Mouse (Mus musculus) midbrain, postnatal 0 days (tissue): ENCODE measurements at regions not wholly inside any gene's neighbourhood (a gene's known extent, or its start where the extent isn't known, plus 50 kb on each side); places are given as distances from the start of the nearest gene placed in this dataset.

Source experiments
- ATAC-seq: fragments of 200-750 bp; cut with Nextera tagmentation; 2 replicates; pipeline ENCODE4 v1.8.0; 2017; ENCODE audit warnings: moderate number of reproducible peaks, mild to moderate bottlenecking, moderate TSS enrichment, moderate library complexity; ENCODE audit not compliant: low FRiP score
- DNase-seq: peaks from one replicate; pipeline ENCODE4 v3.0.0-alpha.2; 2015; ENCODE audit warnings: low spot score
- H3K27ac ChIP-seq: fragments of 300-500 bp; sonication (generic); 2 replicates; pipeline ENCODE4 v1.5.1; 2014; ENCODE audit warnings: low read depth, mild to moderate bottlenecking, low read length, mixed read lengths
- H3K27me3 ChIP-seq: fragments of 300-500 bp; sonication (generic); 2 replicates; pipeline ENCODE4 v1.6.1; 2014; ENCODE audit warnings: low read length, control low read depth, mixed read lengths; ENCODE audit not compliant: insufficient read depth
- H3K36me3 ChIP-seq: fragments of 300-500 bp; sonication (generic); 2 replicates; pipeline ENCODE4 v1.6.1; 2014; ENCODE audit warnings: low read length, control low read depth, mixed read lengths; ENCODE audit not compliant: insufficient read depth
- H3K4me1 ChIP-seq: fragments of 300-500 bp; sonication (generic); 2 replicates; pipeline ENCODE4 v1.6.1; 2014; ENCODE audit warnings: mild to moderate bottlenecking, control low read depth, antibody characterized with exemption, low read length, mixed read lengths; ENCODE audit not compliant: insufficient read depth
- H3K4me2 ChIP-seq: fragments of 300-500 bp; sonication (generic); 2 replicates; pipeline ENCODE4 v1.6.1; 2014; ENCODE audit warnings: low read depth, mild to moderate bottlenecking, low read length, mixed read lengths; ENCODE audit not compliant: poor library complexity, severe bottlenecking
- H3K4me3 ChIP-seq: fragments of 300-500 bp; sonication (generic); 2 replicates; pipeline ENCODE4 v1.5.1; 2014; ENCODE audit warnings: low read depth, mild to moderate bottlenecking, low read length, moderate library complexity
- H3K9ac ChIP-seq: fragments of 300-500 bp; sonication (generic); replicated peaks from 2 replicates; pipeline ENCODE4 v1.6.1; 2014; ENCODE audit warnings: mild to moderate bottlenecking, low read length, moderate library complexity, mixed read lengths; ENCODE audit not compliant: poor library complexity, severe bottlenecking
- H3K9me3 ChIP-seq: fragments of 300-500 bp; sonication (generic); 2 replicates; pipeline ENCODE4 v1.6.1; 2016; ENCODE audit warnings: low read length, control low read depth
- CTCF ChIP-seq: IDR thresholded peaks from 2 replicates; pipeline ENCODE4 v1.5.1; 2016; ENCODE audit warnings: antibody characterized with exemption, mild to moderate bottlenecking
- WGBS: fragments of 180-500 bp; shearing (Covaris S2); extraction: QIAGEN DNeasy Blood & Tissue Kit; methylation state at CpG from one replicate; pipeline ENCODE4 v1.1.7; 2014; 5-methylcytosine and 5-hydroxymethylcytosine counted together

GRCm38 (mm10) chr1:89279382-89279781 is 175.2 kb upstream of the Agap1 start:
- H3K4me2 ChIP-seq = no peak overlapping the region
- H3K27me3 ChIP-seq = no peaks in the 10 kb centered on the region
- H3K9ac ChIP-seq = no peak overlapping the region
- H3K9me3 ChIP-seq = no peaks in the 10 kb centered on the region
- WGBS = 85% methylated on average over 5 of the region's 5 CpGs
- H3K27ac ChIP-seq = no peak overlapping the region
- H3K36me3 ChIP-seq = no peaks in the 10 kb centered on the region
- no peak for ATAC-seq
- no peak for TF ChIP-seq CTCF
- H3K4me3 ChIP-seq = no peak overlapping the region
- no peak for DNase-seq
- H3K4me1 ChIP-seq = no peaks in the 10 kb centered on the region

GRCm38 (mm10) chr1:89281107-89281655 is 173.4 kb upstream of the Agap1 start:
- DNase-seq = no peak
- Histone ChIP-seq H3K9me3 (no peaks in the 10 kb centered on the region), H3K4me2 (no peak overlapping the region), H3K4me3 (no peak overlapping the region), H3K4me1 (no peaks in the 10 kb centered on the region), H3K9ac (no peak overlapping the region), H3K36me3 (no peaks in the 10 kb centered on the region), H3K27ac (no peak overlapping the region), H3K27me3 (no peaks in the 10 kb centered on the region)
- ATAC-seq = no peak
- 72% methylated on average over 1 of the region's 1 CpGs for WGBS
- TF ChIP-seq CTCF = no peak

GRCm38 (mm10) chr1:89285041-89285440 is 169.6 kb upstream of the Agap1 start:
- DNase-seq = no peak
- Histone ChIP-seq H3K27me3 (no peaks in the 10 kb centered on the region), H3K4me1 (no peaks in the 10 kb centered on the region), H3K4me3 (no peak overlapping the region), H3K36me3 (no peaks in the 10 kb centered on the region), H3K4me2 (no peak overlapping the region), H3K9me3 (no peaks in the 10 kb centered on the region), H3K9ac (no peak overlapping the region), H3K27ac (no peak overlapping the region)
- WGBS = 65% methylated on average over 4 of the region's 4 CpGs
- no peak for TF ChIP-seq CTCF
- ATAC-seq = no peak

GRCm38 (mm10) chr1:89287136-89287795 is 167.3 kb upstream of the Agap1 start:
- Histone ChIP-seq H3K27ac (no peak overlapping the region), H3K4me1 (no peaks in the 10 kb centered on the region), H3K9me3 (no peaks in the 10 kb centered on the region), H3K4me3 (no peak overlapping the region), H3K4me2 (no peak overlapping the region), H3K36me3 (no peaks in the 10 kb centered on the region), H3K9ac (no peak overlapping the region), H3K27me3 (no peaks in the 10 kb centered on the region)
- DNase-seq = no peak
- no peak for TF ChIP-seq CTCF
- ATAC-seq = no peak
- WGBS = 82% methylated on average over 10 of the region's 10 CpGs

- H3K27me3 ChIP-seq = no peaks in the 10 kb centered on the region
- DNase-seq = no peak
- H3K4me3 ChIP-seq = no peak overlapping the region
- no peak for TF ChIP-seq CTCF
- H3K9ac ChIP-seq = no peak overlapping the region
- no peaks in the 10 kb centered on the region for H3K36me3 ChIP-seq
- no peak overlapping the region for H3K4me2 ChIP-seq
- no peaks in the 10 kb centered on the region for H3K4me1 ChIP-seq
- no peaks in the 10 kb centered on the region for H3K9me3 ChIP-seq
- ATAC-seq = no peak
- no peak overlapping the region for H3K27ac ChIP-seq
Observed at GRCm38 (mm10) chr1:89288001-89288400, 166.6 kb upstream of the Agap1 start.

- no peak overlapping the region for H3K4me3 ChIP-seq
- H3K36me3 ChIP-seq = no peaks in the 10 kb centered on the region
- no peak overlapping the region for H3K9ac ChIP-seq
- no peaks in the 10 kb centered on the region for H3K9me3 ChIP-seq
- no peaks in the 10 kb centered on the region for H3K27me3 ChIP-seq
- 91% methylated on average over 2 of the region's 2 CpGs for WGBS
- no peak overlapping the region for H3K27ac ChIP-seq
- no peak for TF ChIP-seq CTCF
- H3K4me2 ChIP-seq = no peak overlapping the region
- H3K4me1 ChIP-seq = no peaks in the 10 kb centered on the region
- no peak for DNase-seq
- ATAC-seq = no peak
Observed at GRCm38 (mm10) chr1:89288921-89289320, 165.7 kb upstream of the Agap1 start.
